Mouse (Mus musculus) ES-E14 (cell line): ENCODE measurements at regions not wholly inside any gene's neighbourhood (a gene's known extent, or its start where the extent isn't known, plus 50 kb on each side); places are given as distances from the start of the nearest gene placed in this dataset.

ENCODE experiments used
- DNase-seq: peaks from one replicate; pipeline ENCODE4 v3.0.0-alpha.2; 2013; ENCODE audit warnings: low read depth, low spot score
- H3K27ac ChIP-seq: 2 replicates; pipeline ENCODE4 v1.5.1; 2012; ENCODE audit warnings: low read depth, mild to moderate bottlenecking, low read length, moderate library complexity, mixed read lengths; ENCODE audit not compliant: poor library complexity, insufficient read depth, severe bottlenecking
- H3K36me3 ChIP-seq: 2 replicates; pipeline ENCODE4 v1.6.1; 2012; ENCODE audit warnings: mild to moderate bottlenecking, low read length, moderate library complexity, mixed read lengths; ENCODE audit not compliant: control insufficient read depth, poor library complexity, insufficient read depth, severe bottlenecking
- H3K4me1 ChIP-seq, 2 experiments: fragments of 150-350 bp in 1 of 2; sonication (generic) in 1 of 2; 2 replicates each; pipeline ENCODE4 v1.6.1; 2012; ENCODE audit warnings: low read length in 2 of 2, mild to moderate bottlenecking in 1 of 2, mixed read lengths in 1 of 2; ENCODE audit not compliant: control insufficient read depth in 2 of 2, insufficient read depth in 2 of 2, poor library complexity in 1 of 2
- H3K4me3 ChIP-seq, 2 experiments: fragments of 150-350 bp in 1 of 2; sonication (generic) in 1 of 2; 2 replicates each; pipeline ENCODE4 v1.5.1; 2012; ENCODE audit warnings: low read length in 2 of 2, low read depth in 1 of 2, mild to moderate bottlenecking in 1 of 2, mixed read lengths in 1 of 2; ENCODE audit not compliant: insufficient read depth in 1 of 2, poor library complexity in 1 of 2, severe bottlenecking in 1 of 2
- H3K9ac ChIP-seq: 2 replicates; pipeline ENCODE4 v1.6.1; 2012; ENCODE audit warnings: low read depth, mild to moderate bottlenecking, low read length, mixed read lengths; ENCODE audit not compliant: poor library complexity, insufficient read depth, severe bottlenecking
- H3K9me3 ChIP-seq: fragments of 150-350 bp; sonication (generic); 2 replicates; pipeline ENCODE4 v1.6.1; 2012; ENCODE audit warnings: low read depth, mild to moderate bottlenecking, low read length; ENCODE audit not compliant: control insufficient read depth, insufficient read depth
- CHD2 ChIP-seq: IDR thresholded peaks from 2 replicates; pipeline ENCODE4 v1.6.1; 2014; ENCODE audit warnings: mild to moderate bottlenecking, low read depth, low read length, inconsistent platforms
- HCFC1 ChIP-seq: IDR thresholded peaks from 2 replicates; pipeline ENCODE4 v1.6.1; 2012; ENCODE audit warnings: low read length, inconsistent platforms, borderline replicate concordance; ENCODE audit not compliant: insufficient read depth
- MAFK ChIP-seq: IDR thresholded peaks from 2 replicates; pipeline ENCODE4 v1.6.1; 2014; ENCODE audit warnings: mild to moderate bottlenecking, low read depth, low read length, inconsistent platforms; ENCODE audit not compliant: insufficient read depth
- ZC3H11A ChIP-seq: IDR thresholded peaks from 2 replicates; pipeline ENCODE4 v1.6.1; 2012; ENCODE audit warnings: low read depth, mild to moderate bottlenecking, inconsistent platforms, low read length, borderline replicate concordance
- ZNF384 ChIP-seq: IDR thresholded peaks from 2 replicates; pipeline ENCODE4 v1.6.1; 2012; ENCODE audit warnings: low read depth, low read length, inconsistent platforms
- in situ Hi-C, 2 experiments: fragments of 600-800 bp; cut with MboI; formaldehyde crosslinking; loops; one replicate each; pipeline ENCODE4 v1.15.1; 2025; ENCODE audit warnings: low sequenced_read_pairs in 2 of 2, inconsistent platforms in 1 of 2; ENCODE audit not compliant: unreplicated experiment in 2 of 2

DNA sequence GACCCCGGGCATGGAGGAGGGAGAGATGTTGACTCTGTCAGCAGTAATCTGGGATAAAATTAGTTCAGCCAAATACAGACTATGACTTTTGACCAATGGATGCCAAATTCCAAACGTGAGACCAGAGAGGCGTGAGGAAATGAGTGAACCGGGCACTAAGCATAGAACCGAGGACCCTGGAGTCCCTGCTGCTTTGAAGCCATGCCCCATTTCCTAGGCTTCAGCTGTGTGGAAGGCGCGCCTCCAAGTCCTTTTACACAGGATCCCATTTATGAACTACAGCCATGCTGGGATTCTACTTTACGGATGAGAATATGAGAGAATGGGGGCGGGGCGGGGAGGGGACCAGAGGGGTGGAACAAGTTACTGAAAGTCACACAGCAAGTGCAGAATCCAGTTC, 155.8 kb downstream of the Utp6 start:
- in situ Hi-C loops, result no loop called here
- DNase-seq, result no peak
- no peak for TF ChIP-seq ZNF384
- TF ChIP-seq HCFC1, result no peak
- no peak for TF ChIP-seq CHD2
- no peak for TF ChIP-seq MAFK
- no peak for TF ChIP-seq ZC3H11A
- Histone ChIP-seq H3K27ac (no peak overlapping the region), H3K4me1 (peaks cover 0 to 3% of the 10 kb centered on the region in 2 experiments; a peak in 2 of 4 replicates), H3K36me3 (no peaks in the 10 kb centered on the region), H3K9ac (no peak overlapping the region), H3K4me3 (no peak overlapping the region), H3K9me3 (no peaks in the 10 kb centered on the region)

DNA sequence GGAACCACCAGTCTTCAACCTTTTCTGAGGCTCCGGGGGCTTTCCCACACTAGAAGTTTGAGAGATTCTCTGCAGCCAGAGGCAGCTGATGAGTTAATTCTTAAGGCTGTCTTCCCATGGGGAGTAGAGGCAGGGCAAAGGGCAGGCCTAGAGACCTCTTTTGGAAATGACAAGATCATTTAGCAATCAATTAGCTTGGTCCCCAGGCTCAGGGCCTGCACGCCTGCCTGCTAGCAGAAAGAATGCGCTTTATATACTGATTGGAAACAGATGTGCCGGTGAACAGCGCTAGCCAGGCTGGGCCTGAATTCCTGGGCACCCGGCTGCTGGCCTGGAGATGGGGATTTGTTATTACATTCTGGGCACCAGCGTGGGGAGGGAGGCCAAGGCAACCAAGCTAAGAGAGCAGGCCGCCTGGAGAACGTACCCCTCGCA, 156.2 kb downstream of the Utp6 start:
- Histone ChIP-seq H3K4me1 (peaks cover 0 to 3% of the 10 kb centered on the region in 2 experiments; a peak in 2 of 4 replicates), H3K9me3 (no peaks in the 10 kb centered on the region), H3K27ac (no peak overlapping the region), H3K4me3 (no peak overlapping the region), H3K36me3 (no peaks in the 10 kb centered on the region), H3K9ac (no peak overlapping the region)
- DNase-seq, result no peak
- TF ChIP-seq MAFK, result no peak
- in situ Hi-C loops, result no loop called here

DNA sequence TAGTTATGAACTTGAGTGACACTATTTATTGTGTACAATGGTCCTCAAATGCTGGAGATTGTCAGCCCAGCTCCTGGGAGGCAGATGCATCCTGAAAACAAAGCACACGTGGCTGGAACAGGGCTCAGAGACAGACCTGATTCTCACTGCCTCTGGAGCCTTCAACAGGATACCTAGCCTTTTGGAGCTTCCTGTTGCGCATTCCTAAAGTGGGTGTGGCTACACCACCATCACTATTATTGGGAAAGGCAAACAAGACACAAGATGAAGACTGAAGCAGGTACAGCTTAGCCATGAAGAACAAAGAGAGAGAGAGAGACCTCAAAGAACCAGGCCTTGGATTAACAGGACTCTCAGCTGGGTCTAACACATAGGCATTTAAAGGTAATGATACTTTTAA, 158.2 kb downstream of the Utp6 start:
- peaks cover 0 to 3% of the 10 kb centered on the region in 2 experiments; a peak in 2 of 4 replicates for H3K4me1 ChIP-seq
- no peak overlapping the region for H3K4me3 ChIP-seq
- H3K36me3 ChIP-seq, result no peaks in the 10 kb centered on the region
- DNase-seq, result no peak
- H3K9me3 ChIP-seq, result no peaks in the 10 kb centered on the region
- in situ Hi-C loops, result no loop called here
- H3K27ac ChIP-seq, result no peak overlapping the region
- no peak for TF ChIP-seq CHD2
- TF ChIP-seq ZC3H11A, result no peak
- no peak for TF ChIP-seq ZNF384
- no peak for TF ChIP-seq MAFK
- TF ChIP-seq HCFC1, result no peak
- H3K9ac ChIP-seq, result no peak overlapping the region

DNA sequence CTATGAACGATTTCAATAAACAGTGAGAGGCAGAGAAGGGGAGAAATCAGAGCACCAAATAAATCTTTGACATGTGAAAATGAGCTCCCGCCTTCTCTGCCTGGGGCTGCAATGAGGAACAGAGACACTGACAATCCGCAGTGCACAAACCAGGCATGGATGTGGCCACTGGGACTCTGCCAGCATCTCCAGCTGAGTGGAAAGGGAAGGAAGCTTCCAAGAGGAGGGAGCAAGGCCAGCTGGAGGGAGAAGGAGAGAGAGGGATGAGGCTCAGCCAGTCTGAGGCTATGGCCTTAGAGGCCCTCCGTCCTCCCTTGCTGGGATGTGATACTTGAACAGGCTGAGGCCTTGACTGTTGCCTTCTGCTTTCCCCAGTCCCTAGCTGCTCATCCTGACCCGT, 159.2 kb downstream of the Utp6 start:
- Histone ChIP-seq H3K36me3 (no peaks in the 10 kb centered on the region), H3K4me1 (peaks cover 0 to 3% of the 10 kb centered on the region in 2 experiments; a peak in 2 of 4 replicates), H3K9me3 (no peaks in the 10 kb centered on the region), H3K9ac (no peak overlapping the region), H3K4me3 (no peak overlapping the region), H3K27ac (no peak overlapping the region)
- no peak for TF ChIP-seq ZNF384
- no peak for TF ChIP-seq MAFK
- no peak for TF ChIP-seq HCFC1
- no peak for TF ChIP-seq CHD2
- TF ChIP-seq ZC3H11A, result no peak
- DNase-seq, result no peak
- in situ Hi-C loops, result no loop called here

DNA sequence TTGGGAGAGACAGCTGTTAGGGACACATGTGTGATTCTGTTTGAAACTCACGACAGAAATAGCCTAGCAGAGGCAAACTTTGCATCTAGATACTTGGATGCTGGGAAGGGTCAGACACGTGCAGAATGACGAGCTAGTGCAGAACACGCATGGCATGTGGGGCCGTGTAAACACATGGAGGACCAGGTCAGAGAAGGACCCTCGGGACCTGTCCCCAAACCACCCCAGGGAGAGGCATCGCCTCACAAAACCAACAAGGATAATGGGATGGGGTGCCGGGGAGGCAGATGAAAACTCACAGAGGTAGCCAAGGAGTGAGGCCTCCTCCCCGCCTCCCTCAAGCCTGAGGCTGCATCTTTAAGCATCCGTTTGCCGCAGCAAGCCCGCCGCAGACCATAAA, 159.6 kb downstream of the Utp6 start:
- H3K4me1 ChIP-seq, result peaks cover 0 to 3% of the 10 kb centered on the region in 2 experiments; a peak in 2 of 4 replicates
- TF ChIP-seq ZNF384, result no peak
- no peak overlapping the region for H3K27ac ChIP-seq
- H3K9ac ChIP-seq, result no peak overlapping the region
- in situ Hi-C loops, result no loop called here
- H3K9me3 ChIP-seq, result no peaks in the 10 kb centered on the region
- H3K4me3 ChIP-seq, result no peak overlapping the region
- no peak for DNase-seq
- no peaks in the 10 kb centered on the region for H3K36me3 ChIP-seq
